Mouse (Mus musculus) ovary, adult 18-20 months (tissue): ENCODE measurements at regions not wholly inside any gene's neighbourhood (a gene's known extent, or its start where the extent isn't known, plus 50 kb on each side); places are given as distances from the start of the nearest gene placed in this dataset.
A peak's percentile ranks its signal among the peaks of the same experiment; 100 is the strongest.

Experiments used
- DNase-seq: peaks from one replicate; pipeline ENCODE4 v3.0.0; 2022; ENCODE audit warnings: low spot score, mixed read lengths

DNA sequence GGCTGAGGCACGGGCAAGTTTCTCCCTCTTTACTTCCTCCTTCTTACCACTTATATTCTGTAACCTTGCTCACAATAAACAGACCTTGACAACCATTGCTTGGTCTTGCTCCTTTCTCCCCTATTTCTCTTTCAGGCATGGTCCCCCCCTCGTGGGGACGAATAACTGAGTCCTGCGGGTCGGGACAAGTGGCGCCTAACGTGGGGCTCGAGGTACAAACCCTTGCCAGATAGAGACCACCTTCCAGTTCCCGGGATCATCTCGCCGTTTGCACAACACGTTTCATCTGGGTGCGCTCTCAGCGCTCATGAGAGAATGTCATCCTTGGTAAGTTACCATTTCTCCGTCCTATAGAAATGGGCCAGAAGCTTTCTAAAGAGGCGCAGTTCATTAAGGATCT, 79.6 kb upstream of the Foxn3 start:
- DNase-seq = no peak

DNA sequence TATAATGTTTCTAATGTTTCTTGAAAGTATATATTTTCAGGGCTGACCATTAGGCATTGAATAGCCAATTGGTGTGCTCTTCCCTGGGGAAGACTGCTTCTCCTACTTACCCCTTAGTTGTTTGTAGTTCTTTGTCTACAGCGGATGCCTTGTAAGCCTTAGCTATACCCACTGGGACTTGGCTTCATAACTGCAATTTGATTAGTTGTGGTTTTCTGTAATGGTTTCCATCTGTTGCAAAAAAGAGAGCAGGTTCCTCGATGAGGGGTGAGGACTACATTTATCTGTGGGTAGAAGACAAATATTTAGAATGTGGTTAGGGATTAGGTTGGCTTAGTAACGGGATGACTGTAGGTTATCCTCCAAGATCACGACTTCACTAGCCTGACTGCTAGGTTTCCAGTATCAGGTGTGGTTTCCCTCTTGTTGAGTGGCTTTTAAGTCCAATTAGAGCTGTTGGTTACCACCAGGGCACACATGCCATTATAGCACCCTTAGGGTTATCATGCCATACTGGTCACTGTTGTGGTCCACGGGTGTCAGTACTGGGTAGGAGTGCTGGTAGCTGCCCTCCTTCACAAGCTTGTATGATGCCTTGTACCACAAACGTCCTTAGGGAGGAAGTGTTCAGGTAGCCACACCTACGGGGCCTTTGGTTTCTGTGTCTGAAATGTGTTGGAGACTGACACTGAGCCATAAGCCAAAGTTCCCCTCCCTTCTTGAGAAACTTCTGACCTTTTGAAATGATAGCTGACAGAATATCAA, 78.9 kb upstream of the Foxn3 start:
- DNase-seq = no peak

DNA sequence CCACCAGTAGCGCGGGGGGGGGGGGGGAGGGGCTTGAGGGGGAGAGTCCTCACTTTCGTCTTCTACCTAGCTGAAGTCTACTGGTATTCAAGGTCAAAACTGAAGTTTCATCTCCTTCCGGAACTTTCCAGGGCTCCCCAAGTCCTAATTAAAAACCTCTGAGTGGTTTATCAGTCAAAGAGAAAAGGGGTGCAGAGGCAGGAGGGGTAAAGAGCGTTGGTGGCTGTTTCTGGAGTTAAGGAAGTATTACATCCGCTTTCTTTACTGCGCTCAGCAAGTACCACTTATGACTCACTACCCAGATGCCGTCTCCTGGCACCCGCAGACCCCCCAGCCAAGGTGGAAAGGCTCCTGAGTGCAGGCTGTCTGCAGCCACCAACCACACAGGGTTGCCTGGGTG, 77.9 kb upstream of the Foxn3 start:
- no peak for DNase-seq

- no peak for DNase-seq
Observed at GRCm38 (mm10) chr12:99640214-99641151, 77.1 kb upstream of the Foxn3 start.

GRCm38 (mm10) chr12:99639847-99640213, 76.4 kb upstream of the Foxn3 start:
- DNase-seq = no peak

DNA sequence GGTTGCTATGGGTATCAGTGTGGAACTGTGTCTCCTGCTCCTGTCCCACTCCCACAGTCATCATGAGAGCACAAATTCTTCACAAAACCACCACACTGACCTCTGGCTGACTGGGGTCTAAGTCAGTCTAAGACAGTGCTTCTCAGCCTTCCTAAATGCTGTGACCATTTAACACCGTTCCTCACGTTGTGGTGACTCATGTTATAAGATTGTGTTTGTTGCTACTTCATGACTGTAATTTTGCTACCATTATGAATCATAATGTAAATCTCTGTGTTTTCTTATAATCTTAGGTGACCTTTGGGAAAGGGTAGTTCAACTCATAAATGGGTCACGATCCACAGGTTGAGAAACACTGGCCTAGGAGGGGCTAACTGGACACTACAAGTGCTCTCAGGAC, 75.7 kb upstream of the Foxn3 start:
- DNase-seq = no peak

- no peak for DNase-seq
Observed at GRCm38 (mm10) chr12:99637986-99638385, 74.6 kb upstream of the Foxn3 start.

- no peak for DNase-seq
Observed at GRCm38 (mm10) chr12:99636234-99636633, 72.9 kb upstream of the Foxn3 start.

GRCm38 (mm10) chr12:99635361-99635760, 72.0 kb upstream of the Foxn3 start:
- no peak for DNase-seq

DNA sequence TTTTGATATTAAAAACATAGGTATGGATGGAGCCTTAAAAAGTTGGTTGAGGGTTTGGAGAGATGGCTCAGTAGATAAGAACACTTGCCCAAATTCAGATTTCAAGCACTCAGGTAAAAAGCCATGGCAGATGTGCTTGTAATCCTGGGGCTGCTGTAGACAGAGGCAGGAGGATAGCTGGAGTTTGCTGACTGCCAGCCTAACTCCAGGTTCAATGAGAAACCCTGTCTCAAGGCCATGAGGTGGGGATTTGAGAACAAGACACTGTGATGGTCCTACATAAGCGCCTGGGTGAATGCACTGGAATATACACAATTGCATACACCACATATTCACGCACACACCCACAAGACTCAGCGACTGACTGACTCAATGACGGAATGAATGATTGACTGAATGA, 71.3 kb upstream of the Foxn3 start:
- DNase-seq = no peak

GRCm38 (mm10) chr12:99633678-99634077, 70.3 kb upstream of the Foxn3 start:
- no peak for DNase-seq

- no peak for DNase-seq
Observed at GRCm38 (mm10) chr12:99632988-99633387, 69.6 kb upstream of the Foxn3 start.

DNA sequence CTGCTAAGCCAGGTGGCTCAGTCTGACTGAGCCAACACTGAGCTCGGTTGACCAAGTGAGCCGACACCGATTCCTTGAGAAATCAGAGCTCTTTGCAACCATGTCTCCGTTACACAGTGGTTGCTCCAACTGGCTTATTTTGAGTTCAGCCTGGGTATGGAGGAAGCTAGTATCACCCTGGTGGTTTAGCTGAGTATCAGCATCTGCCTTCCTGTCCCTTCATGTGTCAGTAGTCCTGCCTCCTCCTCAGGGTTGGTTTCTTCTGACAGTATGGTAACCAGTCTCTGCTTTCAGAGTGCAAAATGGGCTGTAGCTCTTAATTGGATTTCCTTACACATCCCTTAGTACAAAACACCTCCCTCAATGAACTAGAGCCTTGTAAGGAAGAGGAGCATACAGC, 66.2 kb upstream of the Foxn3 start:
- DNase-seq = no peak

DNA sequence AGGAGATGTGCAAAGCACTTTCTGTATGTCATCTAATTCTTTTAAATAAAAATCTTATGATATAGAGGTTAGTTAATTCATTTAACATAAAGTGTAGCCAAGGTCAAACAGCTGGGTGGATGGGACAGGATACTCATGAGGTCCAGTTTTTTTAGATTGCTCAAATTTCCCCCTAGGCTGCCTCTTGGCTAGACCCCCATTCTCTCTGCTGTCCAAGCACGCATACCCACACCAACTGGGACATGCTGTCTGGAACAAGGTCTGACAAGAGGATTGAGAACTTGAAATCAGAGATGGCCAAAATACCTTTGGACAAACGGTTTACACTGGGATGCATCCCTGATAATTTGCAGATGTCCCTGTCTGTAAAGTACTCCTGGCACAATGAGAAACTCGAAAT, 65.0 kb upstream of the Foxn3 start:
- DNase-seq = no peak

- peak; percentile 90 for DNase-seq
Observed at GRCm38 (mm10) chr12:99627898-99628231, 64.5 kb upstream of the Foxn3 start.

- no peak for DNase-seq
Observed at GRCm38 (mm10) chr12:99627201-99627897, 64.0 kb upstream of the Foxn3 start.

- DNase-seq = no peak
Observed at GRCm38 (mm10) chr12:99626147-99626546, 62.8 kb upstream of the Foxn3 start.

DNA sequence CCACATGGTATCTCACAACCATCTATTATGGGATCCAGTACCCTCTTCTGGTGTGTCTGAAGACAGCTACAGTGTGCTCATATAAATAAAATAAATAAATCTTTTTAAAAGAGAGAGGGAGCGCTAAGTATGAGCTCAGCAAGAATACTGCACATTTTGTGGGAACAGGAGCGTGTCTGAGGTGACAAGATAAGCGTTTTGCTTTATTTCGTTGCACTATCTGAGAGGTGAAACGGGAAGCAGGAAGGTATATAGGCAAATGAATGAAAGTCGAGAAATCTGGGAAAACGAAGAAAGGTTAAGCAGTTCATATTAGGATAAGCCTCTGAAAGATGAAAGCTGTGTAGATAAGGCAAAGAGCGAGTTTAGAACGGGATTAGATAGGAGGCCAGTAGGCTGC, 61.7 kb upstream of the Foxn3 start:
- no peak for DNase-seq

GRCm38 (mm10) chr12:99622238-99622637, 58.9 kb upstream of the Foxn3 start:
- DNase-seq = no peak

DNA sequence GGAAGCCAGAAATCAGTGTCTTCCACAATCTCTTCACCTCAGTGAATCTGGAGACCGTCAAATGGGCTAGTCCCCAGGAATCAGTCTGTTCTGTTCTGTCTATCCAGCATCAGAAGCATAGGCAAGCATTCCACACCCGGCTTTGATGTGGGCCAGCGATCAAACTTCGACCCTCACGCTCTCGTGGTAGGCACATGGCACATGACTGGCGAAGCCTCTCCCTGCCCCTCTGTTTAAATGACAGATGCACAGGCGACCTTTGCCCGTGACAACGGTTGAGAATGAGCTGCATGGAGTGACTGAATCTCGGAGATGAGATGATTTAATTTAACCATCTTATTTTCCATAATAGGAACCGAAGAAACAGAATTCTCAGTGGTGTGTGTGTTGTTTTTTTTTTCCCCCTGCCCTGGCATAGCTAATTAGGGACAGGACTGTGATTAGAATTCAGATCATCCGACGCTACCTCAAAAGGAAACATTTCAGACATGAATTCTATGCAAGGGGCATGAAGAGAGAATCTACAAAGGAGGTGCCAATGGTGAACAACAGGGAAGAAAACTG, 53.9 kb upstream of the Foxn3 start:
- DNase-seq = no peak

DNA sequence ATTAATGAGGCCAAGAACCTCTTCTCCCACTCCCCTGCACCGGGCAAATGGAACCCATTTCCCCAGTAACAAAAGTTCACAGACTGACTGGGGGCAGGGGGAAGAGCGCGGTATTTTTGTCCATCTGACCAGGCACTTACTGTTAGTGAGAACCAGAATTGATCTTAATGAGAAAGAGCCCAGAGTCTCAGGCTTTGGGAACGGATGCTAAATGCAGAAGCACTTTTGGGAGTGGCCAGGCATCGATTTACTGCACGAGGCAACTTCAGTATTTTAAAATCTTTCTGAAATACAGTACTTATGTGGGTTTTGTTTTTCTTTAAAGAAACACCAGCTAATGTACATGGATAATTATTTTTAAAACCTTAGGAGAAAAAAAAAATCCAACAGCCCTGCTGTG, 51.0 kb upstream of the Foxn3 start:
- DNase-seq = no peak
